Mouse (Mus musculus): ENCODE measurements around the gene Ddx59. TPM values are rescaled to one million over a fixed set of nuclear protein-coding genes. Genes with fewer than 3 reads are reported as not detected.

Gene Ddx59
- polyA plus RNA-seq, 1 experiment from 2014 or later: 19.1 TPM

DNA sequence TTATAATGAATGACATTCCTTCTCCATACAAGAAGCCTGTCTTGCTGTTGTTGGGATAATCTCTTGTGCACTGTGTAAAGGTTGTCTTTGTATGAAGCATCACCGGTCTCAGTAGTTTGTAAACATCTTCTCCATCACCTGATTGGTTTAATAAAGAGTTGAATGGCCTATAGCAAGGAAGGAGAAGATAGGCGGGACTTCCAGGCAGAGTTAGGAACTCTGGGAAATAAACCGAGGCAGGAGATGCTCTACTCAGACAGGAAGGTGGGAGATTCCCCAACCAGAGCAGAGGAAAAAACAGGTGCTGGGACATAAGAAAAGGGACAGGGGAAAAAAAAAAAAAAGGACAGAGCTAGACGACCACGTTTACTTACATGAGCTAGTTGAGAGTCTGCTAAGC, 20.0 kb upstream of the Ddx59 start:
- H3K9me3 ChIP-seq (ENCODE audit: control insufficient read depth, low read length): no peaks in the 10 kb centered on the region
- no peak overlapping the region for H3K27ac ChIP-seq (ENCODE audit: low read depth, low read length)
- H3K9ac ChIP-seq (ENCODE audit: low read depth, low read length): no peak overlapping the region
- no peak for ATAC-seq (ENCODE audit: low FRiP score, low TSS enrichment)
- no peaks in the 10 kb centered on the region for H3K36me3 ChIP-seq (ENCODE audit: control insufficient read depth, insufficient read depth, low read length)
- no peaks in the 10 kb centered on the region for H3K4me1 ChIP-seq (ENCODE audit: control insufficient read depth, insufficient read depth, low read length)
- 46% methylated on average over 5 of the region's 5 CpGs for WGBS
- H3K4me3 ChIP-seq (ENCODE audit: low read length): no peak overlapping the region
- no peak overlapping the region for H3K4me2 ChIP-seq (replicated peaks; ENCODE audit: low read depth, low read length)
- H3K27me3 ChIP-seq (ENCODE audit: control insufficient read depth, insufficient read depth, low read length): no peaks in the 10 kb centered on the region

DNA sequence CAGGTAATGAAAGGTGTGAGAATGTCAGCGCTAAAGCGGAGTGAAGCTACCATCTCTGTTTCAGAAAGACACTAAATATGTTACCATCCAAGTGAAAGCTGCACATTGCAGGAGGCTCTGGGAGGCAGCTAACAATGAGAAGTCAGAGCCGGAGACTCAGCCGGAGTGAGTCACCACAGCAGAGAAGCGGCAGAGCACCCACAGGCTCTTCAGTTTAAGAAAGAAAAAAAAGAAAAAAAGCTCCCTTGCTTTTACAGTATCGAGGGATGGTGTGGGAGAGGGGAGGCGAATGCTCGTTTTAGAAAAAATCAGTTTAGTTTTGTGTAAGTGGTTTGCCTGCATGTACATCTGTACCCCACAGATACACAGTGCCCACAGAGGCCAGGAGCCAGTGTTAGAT, 13.8 kb upstream of the Ddx59 start:
- 73% methylated on average over 8 of the region's 8 CpGs for WGBS
- Histone ChIP-seq H3K27me3 (ENCODE audit: control insufficient read depth, insufficient read depth, low read length) (no peaks in the 10 kb centered on the region), H3K27ac (ENCODE audit: low read depth, low read length) (no peak overlapping the region), H3K4me2 (replicated peaks; ENCODE audit: low read depth, low read length) (no peak overlapping the region), H3K9me3 (ENCODE audit: control insufficient read depth, low read length) (0 out of 2 replicates have a peak, but pooled peaks cover 2% of the 10 kb centered on the region), H3K36me3 (ENCODE audit: control insufficient read depth, insufficient read depth, low read length) (no peaks in the 10 kb centered on the region), H3K4me3 (ENCODE audit: low read length) (no peak overlapping the region), H3K9ac (ENCODE audit: low read depth, low read length) (no peak overlapping the region), H3K4me1 (ENCODE audit: control insufficient read depth, insufficient read depth, low read length) (no peaks in the 10 kb centered on the region)
- ATAC-seq (ENCODE audit: low FRiP score, low TSS enrichment): no peak

DNA sequence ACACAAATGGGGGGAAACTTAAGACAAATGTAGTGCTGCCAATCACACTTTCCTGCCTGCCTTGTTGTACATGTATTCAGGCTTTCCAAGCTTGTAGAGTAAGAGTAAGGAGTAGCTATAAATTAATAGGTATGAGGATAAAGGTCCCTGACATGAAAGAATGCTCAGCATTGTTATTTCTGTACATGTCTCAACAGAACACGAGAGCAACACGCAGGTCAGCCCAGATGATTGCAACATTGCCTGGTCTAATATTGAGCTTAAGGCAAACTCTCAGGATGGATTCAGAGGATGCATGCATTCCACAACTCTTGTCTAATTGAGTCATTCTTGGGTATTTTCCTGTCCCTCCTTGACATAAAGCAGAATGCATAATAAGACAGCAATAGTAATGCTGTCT, 5.4 kb upstream of the Ddx59 start:
- Histone ChIP-seq H3K9me3 (ENCODE audit: control insufficient read depth, low read length) (0 out of 2 replicates have a peak, but pooled peaks cover 4% of the 10 kb centered on the region), H3K36me3 (ENCODE audit: control insufficient read depth, insufficient read depth, low read length) (no peaks in the 10 kb centered on the region), H3K4me3 (ENCODE audit: low read length) (no peak overlapping the region), H3K9ac (ENCODE audit: low read depth, low read length) (no peak overlapping the region), H3K27me3 (ENCODE audit: control insufficient read depth, insufficient read depth, low read length) (no peaks in the 10 kb centered on the region), H3K4me2 (replicated peaks; ENCODE audit: low read depth, low read length) (no peak overlapping the region), H3K4me1 (ENCODE audit: control insufficient read depth, insufficient read depth, low read length) (no peaks in the 10 kb centered on the region), H3K27ac (ENCODE audit: low read depth, low read length) (no peak overlapping the region)
- no peak for ATAC-seq (ENCODE audit: low FRiP score, low TSS enrichment)
- 89% methylated on average over 2 of the region's 2 CpGs for WGBS

DNA sequence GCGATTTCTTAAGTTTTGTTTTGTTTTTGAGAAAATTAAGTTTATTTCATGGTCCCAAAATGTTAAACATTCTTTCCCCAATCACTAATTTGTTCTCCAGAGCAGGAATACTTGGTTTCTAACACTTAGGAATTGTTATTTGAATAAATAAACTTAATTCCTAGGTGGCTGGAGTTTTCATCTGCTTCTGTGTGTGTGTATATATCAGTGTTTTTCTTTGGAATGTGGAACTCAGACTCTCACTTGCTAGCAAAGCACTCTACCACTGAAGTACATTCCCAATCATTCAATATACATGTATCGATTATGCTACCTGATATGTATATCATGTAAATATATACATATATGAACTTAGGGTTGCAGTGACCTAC, 670 bp downstream of the Ddx59 start:
- no peak for ATAC-seq (ENCODE audit: low FRiP score, low TSS enrichment)
- H3K4me2 ChIP-seq (replicated peaks; ENCODE audit: low read depth, low read length): peak overlapping the region; percentile 44
- H3K27me3 ChIP-seq (ENCODE audit: control insufficient read depth, insufficient read depth, low read length): no peaks in the 10 kb centered on the region
- H3K9me3 ChIP-seq (ENCODE audit: control insufficient read depth, low read length): no peaks in the 10 kb centered on the region
- peak overlapping the region; percentile 98; the same call in 1 of the 2 replicates for H3K27ac ChIP-seq (ENCODE audit: low read depth, low read length)
- WGBS: 42% methylated on average over 2 of the region's 2 CpGs
- peak overlapping the region; percentile 69 for H3K4me3 ChIP-seq (ENCODE audit: low read length)
- 0 out of 2 replicates have a peak, but pooled peaks cover 5% of the 10 kb centered on the region for H3K36me3 ChIP-seq (ENCODE audit: control insufficient read depth, insufficient read depth, low read length)
- peak overlapping the region; percentile 90 for H3K9ac ChIP-seq (ENCODE audit: low read depth, low read length)
- no peaks in the 10 kb centered on the region for H3K4me1 ChIP-seq (ENCODE audit: control insufficient read depth, insufficient read depth, low read length)

DNA sequence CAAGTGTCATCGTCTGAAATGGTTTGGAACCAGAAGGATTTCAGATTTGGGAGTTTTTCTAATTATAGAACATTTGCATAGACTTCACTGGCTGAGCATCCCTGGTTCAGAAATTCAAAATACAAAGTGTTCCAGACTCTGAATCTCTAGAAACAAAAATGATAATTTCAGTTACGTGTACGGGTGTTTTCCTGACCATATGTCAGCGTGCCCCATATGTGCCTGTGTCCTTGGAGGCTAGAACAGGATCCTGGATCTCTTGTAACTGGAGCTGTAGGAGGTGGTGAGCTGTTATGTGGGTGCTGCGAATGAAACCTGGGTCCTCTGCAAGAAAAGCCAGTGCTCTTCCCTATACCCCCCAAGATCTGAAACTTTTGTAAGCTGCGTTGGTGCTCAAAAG, 3.3 kb downstream of the Ddx59 start:
- H3K36me3 ChIP-seq (ENCODE audit: control insufficient read depth, insufficient read depth, low read length): 0 out of 2 replicates have a peak, but pooled peaks cover 5% of the 10 kb centered on the region
- H3K9ac ChIP-seq (ENCODE audit: low read depth, low read length): no peak overlapping the region
- 95% methylated on average over 6 of the region's 6 CpGs for WGBS
- no peaks in the 10 kb centered on the region for H3K27me3 ChIP-seq (ENCODE audit: control insufficient read depth, insufficient read depth, low read length)
- no peaks in the 10 kb centered on the region for H3K4me1 ChIP-seq (ENCODE audit: control insufficient read depth, insufficient read depth, low read length)
- no peak for ATAC-seq (ENCODE audit: low FRiP score, low TSS enrichment)
- H3K9me3 ChIP-seq (ENCODE audit: control insufficient read depth, low read length): no peaks in the 10 kb centered on the region; the same call in 1 of the 2 replicates
- no peak overlapping the region for H3K4me2 ChIP-seq (replicated peaks; ENCODE audit: low read depth, low read length)
- no peak overlapping the region for H3K27ac ChIP-seq (ENCODE audit: low read depth, low read length)
- H3K4me3 ChIP-seq (ENCODE audit: low read length): no peak overlapping the region

DNA sequence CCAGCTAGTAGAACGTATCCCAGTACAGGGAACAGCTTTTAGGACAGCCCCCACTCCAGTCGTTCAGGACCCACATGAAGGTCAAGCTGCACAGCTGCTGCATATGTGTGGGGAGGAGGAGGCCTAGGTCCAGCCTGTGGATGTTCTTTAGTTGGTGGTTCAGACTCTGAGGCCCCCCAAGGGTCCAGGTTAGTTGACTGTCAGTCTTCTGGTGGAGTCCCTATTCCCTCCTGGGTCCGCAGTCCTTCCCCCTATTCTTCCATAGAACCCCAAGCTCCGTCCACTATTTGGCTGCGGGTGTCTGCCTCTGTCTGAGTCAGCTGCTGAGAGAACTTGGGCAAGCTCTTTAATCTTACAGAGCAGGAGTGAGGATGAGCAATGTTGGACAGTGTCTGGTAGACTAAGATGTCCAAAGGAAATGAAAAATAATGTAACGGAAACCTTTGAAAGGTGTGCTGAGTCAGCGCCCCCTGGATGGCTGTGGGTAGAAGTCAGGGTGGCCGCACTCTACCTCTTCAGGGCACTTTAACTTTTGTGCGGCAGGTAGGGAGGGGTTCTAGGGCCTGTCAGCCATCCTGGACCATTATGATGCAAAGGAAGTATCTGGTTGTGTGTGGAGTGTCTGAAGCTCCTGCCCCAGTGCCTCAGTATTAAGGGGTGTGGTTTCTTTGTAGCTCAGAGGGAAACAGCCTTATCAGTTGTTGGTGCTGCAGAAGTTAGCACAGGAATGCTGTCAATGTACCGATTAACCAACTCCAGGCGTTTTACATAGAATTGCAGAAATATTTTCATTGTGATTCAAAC, 12.3 kb downstream of the Ddx59 start:
- ATAC-seq (ENCODE audit: low FRiP score, low TSS enrichment): no peak
- no peak overlapping the region for H3K4me3 ChIP-seq (ENCODE audit: low read length)
- H3K4me2 ChIP-seq (replicated peaks; ENCODE audit: low read depth, low read length): no peak overlapping the region

DNA sequence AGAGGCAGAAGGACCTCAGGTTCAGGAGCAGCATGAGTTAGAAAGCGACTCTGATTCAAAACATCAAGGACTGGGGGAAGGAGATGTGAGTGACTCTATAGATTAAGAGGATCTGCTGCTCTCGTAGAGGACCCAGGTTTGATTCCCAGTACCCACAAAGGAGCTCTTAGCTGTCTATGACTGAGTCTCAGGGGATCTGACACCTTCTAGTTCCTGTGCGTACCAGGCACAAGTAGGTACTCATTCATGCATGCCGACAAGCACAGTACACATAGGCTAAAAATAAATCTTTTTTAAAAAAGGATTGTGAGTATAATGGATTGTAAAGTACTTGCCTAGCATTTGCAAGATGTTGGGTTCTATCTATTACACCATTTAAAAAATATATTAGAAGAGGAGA, 13.9 kb downstream of the Ddx59 start:
- H3K9ac ChIP-seq (ENCODE audit: low read depth, low read length): no peak overlapping the region
- H3K27me3 ChIP-seq (ENCODE audit: control insufficient read depth, insufficient read depth, low read length): no peaks in the 10 kb centered on the region
- no peak overlapping the region for H3K4me2 ChIP-seq (replicated peaks; ENCODE audit: low read depth, low read length)
- WGBS: 85% methylated on average over 4 of the region's 4 CpGs
- ATAC-seq (ENCODE audit: low FRiP score, low TSS enrichment): no peak
- 0 out of 2 replicates have a peak, but pooled peaks cover 4% of the 10 kb centered on the region for H3K4me1 ChIP-seq (ENCODE audit: control insufficient read depth, insufficient read depth, low read length)
- peaks cover 19% of the 10 kb centered on the region; the same call in 1 of the 2 replicates for H3K36me3 ChIP-seq (ENCODE audit: control insufficient read depth, insufficient read depth, low read length)
- H3K4me3 ChIP-seq (ENCODE audit: low read length): no peak overlapping the region
- H3K9me3 ChIP-seq (ENCODE audit: control insufficient read depth, low read length): no peaks in the 10 kb centered on the region
- no peak overlapping the region for H3K27ac ChIP-seq (ENCODE audit: low read depth, low read length)

More for the DNA sequence above, 12.3 kb downstream of the Ddx59 start:
- WGBS: 81% methylated on average over 11 of the region's 11 CpGs
- Histone ChIP-seq H3K9ac (ENCODE audit: low read depth, low read length) (no peak overlapping the region), H3K36me3 (ENCODE audit: control insufficient read depth, insufficient read depth, low read length) (peaks cover 11% of the 10 kb centered on the region; the same call in 1 of the 2 replicates), H3K27me3 (ENCODE audit: control insufficient read depth, insufficient read depth, low read length) (no peaks in the 10 kb centered on the region), H3K4me1 (ENCODE audit: control insufficient read depth, insufficient read depth, low read length) (0 out of 2 replicates have a peak, but pooled peaks cover 4% of the 10 kb centered on the region), H3K9me3 (ENCODE audit: control insufficient read depth, low read length) (no peaks in the 10 kb centered on the region), H3K27ac (ENCODE audit: low read depth, low read length) (no peak overlapping the region)

DNA sequence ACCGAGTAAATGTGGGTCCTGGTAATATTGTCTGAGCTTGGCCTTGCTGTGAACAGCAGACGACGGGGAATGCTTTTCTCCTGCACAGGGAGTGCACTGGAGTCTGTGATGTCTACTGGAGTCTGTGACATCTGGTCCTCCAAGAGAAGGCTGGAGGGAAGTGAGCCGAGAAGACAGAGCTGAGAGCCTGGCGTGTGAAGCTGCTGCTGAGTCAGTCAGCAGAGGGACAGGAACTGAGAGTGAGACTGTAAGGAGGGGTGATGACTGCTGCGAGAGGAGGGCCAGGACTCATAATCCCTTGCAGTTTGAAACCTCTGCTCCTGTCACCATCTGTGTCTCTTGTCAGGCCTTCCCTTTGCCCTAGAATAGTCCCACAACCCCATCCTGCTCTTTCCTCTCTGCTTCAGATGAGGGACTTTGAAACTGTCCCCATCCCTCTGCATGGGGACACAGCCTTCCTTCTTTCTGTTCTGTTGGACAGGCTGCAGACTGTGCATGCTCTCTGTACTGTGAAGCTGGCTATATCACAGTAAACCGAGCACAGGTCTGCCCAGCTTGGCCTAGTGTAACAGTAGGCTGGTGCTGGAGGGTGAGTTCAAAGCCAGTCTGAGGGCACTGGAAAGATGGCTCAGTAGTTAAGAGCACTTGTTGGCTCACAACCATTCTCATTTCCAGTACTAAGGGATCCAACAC, 15.2 kb downstream of the Ddx59 start:
- 0 out of 2 replicates have a peak, but pooled peaks cover 4% of the 10 kb centered on the region for H3K4me1 ChIP-seq (ENCODE audit: control insufficient read depth, insufficient read depth, low read length)
- H3K27me3 ChIP-seq (ENCODE audit: control insufficient read depth, insufficient read depth, low read length): no peaks in the 10 kb centered on the region
- no peak overlapping the region for H3K9ac ChIP-seq (ENCODE audit: low read depth, low read length)
- H3K4me2 ChIP-seq (replicated peaks; ENCODE audit: low read depth, low read length): no peak overlapping the region
- 39% methylated on average over 7 of the region's 7 CpGs for WGBS
- no peak overlapping the region for H3K4me3 ChIP-seq (ENCODE audit: low read length)
- 0 out of 2 replicates have a peak overlapping the region, but pooled peaks have one; percentile 24 for H3K27ac ChIP-seq (ENCODE audit: low read depth, low read length)
- peaks cover 18% of the 10 kb centered on the region; the same call in 1 of the 2 replicates for H3K36me3 ChIP-seq (ENCODE audit: control insufficient read depth, insufficient read depth, low read length)
- ATAC-seq (ENCODE audit: low FRiP score, low TSS enrichment): no peak
- no peaks in the 10 kb centered on the region for H3K9me3 ChIP-seq (ENCODE audit: control insufficient read depth, low read length)

DNA sequence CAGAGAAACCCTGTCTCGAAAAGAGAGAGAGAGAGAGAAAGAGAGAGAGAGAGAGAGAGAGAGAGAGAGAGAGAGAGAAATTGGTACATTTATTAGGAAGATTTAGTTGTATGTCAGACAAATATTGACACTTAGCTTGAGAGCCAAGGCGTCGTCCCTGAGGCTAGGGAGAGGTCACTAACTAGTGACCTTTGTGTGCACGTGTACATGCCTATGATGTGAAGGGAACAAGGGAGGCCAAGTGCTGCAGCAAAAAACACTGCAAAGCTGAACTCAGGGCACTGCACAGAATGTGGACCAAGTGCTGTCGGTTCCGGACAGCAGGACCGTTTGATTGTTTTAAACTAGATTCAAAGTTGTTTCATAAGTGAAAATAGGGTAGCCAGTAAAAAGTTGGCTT, 25.7 kb downstream of the Ddx59 start:
- ATAC-seq (ENCODE audit: low FRiP score, low TSS enrichment): no peak

More for the DNA sequence above, 25.7 kb downstream of the Ddx59 start:
- Histone ChIP-seq H3K4me3 (ENCODE audit: low read length) (no peak overlapping the region), H3K36me3 (ENCODE audit: control insufficient read depth, insufficient read depth, low read length) (peaks cover 2% of the 10 kb centered on the region; the same call in 1 of the 2 replicates), H3K9ac (ENCODE audit: low read depth, low read length) (no peak overlapping the region), H3K27ac (ENCODE audit: low read depth, low read length) (no peak overlapping the region), H3K4me1 (ENCODE audit: control insufficient read depth, insufficient read depth, low read length) (no peaks in the 10 kb centered on the region), H3K27me3 (ENCODE audit: control insufficient read depth, insufficient read depth, low read length) (no peaks in the 10 kb centered on the region), H3K4me2 (replicated peaks; ENCODE audit: low read depth, low read length) (no peak overlapping the region), H3K9me3 (ENCODE audit: control insufficient read depth, low read length) (no peaks in the 10 kb centered on the region)
- 84% methylated on average over 7 of the region's 7 CpGs for WGBS
